Mouse (Mus musculus): Measurements from ENCODE around the gene Camk2g.

The Camk2g gene

GRCm38 (mm10) chr14:20806116-20806840, 12.4 kb upstream of the Camk2g start:
- peak; percentile 61 to 77 for DNase-seq (ENCODE audit: low spot score in 2 of 2)

GRCm38 (mm10) chr14:20804964-20805672, 11.2 kb upstream of the Camk2g start:
- DNase-seq (ENCODE audit: low spot score in 2 of 2) = peak; percentile 76 to 86

- DNase-seq (ENCODE audit: low spot score in 2 of 2) = no peak
Observed at GRCm38 (mm10) chr14:20804481-20804880, 10.6 kb upstream of the Camk2g start.

GRCm38 (mm10) chr14:20803606-20803938, 9.7 kb upstream of the Camk2g start:
- peak; percentile 68 to 69 for DNase-seq (ENCODE audit: low spot score in 2 of 2)

- DNase-seq (ENCODE audit: low spot score in 2 of 2) = no peak
Observed at GRCm38 (mm10) chr14:20802926-20803605, 9.2 kb upstream of the Camk2g start.

- DNase-seq (ENCODE audit: low spot score in 2 of 2) = peak; percentile 83 to 88
Observed at GRCm38 (mm10) chr14:20798761-20799160, 4.9 kb upstream of the Camk2g start.

- no peak for DNase-seq (ENCODE audit: low spot score in 2 of 2)
Observed at GRCm38 (mm10) chr14:20798300-20798699, 4.4 kb upstream of the Camk2g start.

- no peak for DNase-seq (ENCODE audit: low spot score in 2 of 2)
Observed at GRCm38 (mm10) chr14:20796643-20797042, 2.8 kb upstream of the Camk2g start.

- DNase-seq (ENCODE audit: low spot score in 2 of 2) = no peak
Observed at GRCm38 (mm10) chr14:20796170-20796569, 2.3 kb upstream of the Camk2g start.

GRCm38 (mm10) chr14:20795423-20796152, 1.7 kb upstream of the Camk2g start:
- DNase-seq (ENCODE audit: low spot score in 2 of 2) = no peak

GRCm38 (mm10) chr14:20794589-20794988, 701 bp upstream of the Camk2g start:
- DNase-seq (ENCODE audit: low spot score in 2 of 2) = no peak

GRCm38 (mm10) chr14:20792922-20793757, 748 bp downstream of the Camk2g start:
- no peak for DNase-seq (ENCODE audit: low spot score in 2 of 2)

GRCm38 (mm10) chr14:20792243-20792921, 1.5 kb downstream of the Camk2g start:
- no peak for DNase-seq (ENCODE audit: low spot score in 2 of 2)

GRCm38 (mm10) chr14:20791511-20792242, 2.2 kb downstream of the Camk2g start:
- DNase-seq (ENCODE audit: low spot score in 2 of 2) = no peak

GRCm38 (mm10) chr14:20790996-20791395, 2.9 kb downstream of the Camk2g start:
- no peak for DNase-seq (ENCODE audit: low spot score in 2 of 2)

- no peak for DNase-seq (ENCODE audit: low spot score in 2 of 2)
Observed at GRCm38 (mm10) chr14:20790445-20790844, 3.4 kb downstream of the Camk2g start.

GRCm38 (mm10) chr14:20789593-20789992, 4.3 kb downstream of the Camk2g start:
- DNase-seq (ENCODE audit: low spot score in 2 of 2) = no peak

- no peak for DNase-seq (ENCODE audit: low spot score in 2 of 2)
Observed at GRCm38 (mm10) chr14:20788151-20788550, 5.7 kb downstream of the Camk2g start.

- no peak for DNase-seq (ENCODE audit: low spot score in 2 of 2)
Observed at GRCm38 (mm10) chr14:20786611-20787015, 7.3 kb downstream of the Camk2g start.

GRCm38 (mm10) chr14:20786020-20786419, 7.9 kb downstream of the Camk2g start:
- no peak for DNase-seq (ENCODE audit: low spot score in 2 of 2)

All from urinary bladder, adult 18-20 months (tissue).